Mouse (Mus musculus) kidney, embryonic 14.5 days (tissue): ENCODE results near the gene Snap25. TPM values are rescaled to one million over a fixed set of nuclear protein-coding genes. Genes with fewer than 3 reads are reported as not detected.

Source experiments
- ATAC-seq: fragments of 200-750 bp; cut with Nextera tagmentation; 2 replicates; pipeline ENCODE4 v1.8.0; 2017; ENCODE audit warnings: moderate number of reproducible peaks, mild to moderate bottlenecking, moderate TSS enrichment, moderate library complexity; ENCODE audit not compliant: low FRiP score, low TSS enrichment
- H3K27ac ChIP-seq: fragments of 300-500 bp; sonication (generic); 2 replicates; pipeline ENCODE4 v1.5.1; 2014; ENCODE audit warnings: low read depth, mild to moderate bottlenecking, low read length, moderate library complexity, mixed read lengths
- H3K27me3 ChIP-seq: fragments of 300-500 bp; sonication (generic); 2 replicates; pipeline ENCODE4 v1.6.1; 2014; ENCODE audit warnings: mild to moderate bottlenecking, low read length; ENCODE audit not compliant: control insufficient read depth, insufficient read depth
- H3K36me3 ChIP-seq: fragments of 300-500 bp; sonication (generic); 2 replicates; pipeline ENCODE4 v1.6.1; 2014; ENCODE audit warnings: low read length, mixed read lengths; ENCODE audit not compliant: control insufficient read depth, insufficient read depth
- H3K4me1 ChIP-seq: fragments of 300-500 bp; sonication (generic); 2 replicates; pipeline ENCODE4 v1.6.1; 2014; ENCODE audit warnings: low read length, mixed read lengths; ENCODE audit not compliant: control insufficient read depth, insufficient read depth
- H3K4me2 ChIP-seq: fragments of 300-500 bp; sonication (generic); replicated peaks from 2 replicates; pipeline ENCODE4 v1.6.1; 2014; ENCODE audit warnings: low read depth, mild to moderate bottlenecking, low read length
- H3K4me3 ChIP-seq: fragments of 300-500 bp; sonication (generic); 2 replicates; pipeline ENCODE4 v1.5.1; 2014; ENCODE audit warnings: mild to moderate bottlenecking, low read length
- H3K9ac ChIP-seq: fragments of 300-500 bp; sonication (generic); 2 replicates; pipeline ENCODE4 v1.6.1; 2014; ENCODE audit warnings: low read depth, mild to moderate bottlenecking, low read length, moderate library complexity
- H3K9me3 ChIP-seq: fragments of 300-500 bp; sonication (generic); 2 replicates; pipeline ENCODE4 v1.6.1; 2016; ENCODE audit warnings: low read length; ENCODE audit not compliant: control insufficient read depth
- WGBS: fragments of 180-500 bp; shearing (Covaris S2); extraction: QIAGEN DNeasy Blood & Tissue Kit; methylation state at CpG from one replicate; pipeline ENCODE4 v1.1.7; 2014; 5-methylcytosine and 5-hydroxymethylcytosine counted together
- polyA plus RNA-seq: library from polyadenylated mRNA; unstranded; fragments of >200 nt; fragmentation: Nextera tagmentation; extraction: Ambion mirVana; gene quantifications from 2 replicates; pipeline ENCODE4 v1.2.1, GENCODE M21; 2014

Snap25 gene
- polyA plus RNA-seq, 1 experiment from 2014 or later, result 0.31 TPM

- Histone ChIP-seq H3K36me3 (no peaks in the 10 kb centered on the region), H3K4me2 (no peak overlapping the region), H3K9ac (no peak overlapping the region), H3K27ac (no peak overlapping the region), H3K4me1 (no peaks in the 10 kb centered on the region), H3K4me3 (no peak overlapping the region), H3K9me3 (no peaks in the 10 kb centered on the region), H3K27me3 (no peaks in the 10 kb centered on the region)
- no peak for ATAC-seq
- 58% methylated on average over 5 of the region's 5 CpGs for WGBS
These were observed 110.8 kb downstream of the Snap25 start for GRCm38 (mm10) chr2:136823751-136824716.

- WGBS, result 56% methylated on average over 4 of the region's 4 CpGs
- no peaks in the 10 kb centered on the region for H3K36me3 ChIP-seq
- H3K9me3 ChIP-seq, result no peaks in the 10 kb centered on the region
- ATAC-seq, result no peak
- no peak overlapping the region for H3K4me2 ChIP-seq
- H3K27ac ChIP-seq, result no peak overlapping the region
- 0 out of 2 replicates have a peak, but pooled peaks cover under 1% of the 10 kb centered on the region for H3K4me1 ChIP-seq
- no peak overlapping the region for H3K4me3 ChIP-seq
- no peaks in the 10 kb centered on the region for H3K27me3 ChIP-seq
- no peak overlapping the region for H3K9ac ChIP-seq
These were observed 114.4 kb downstream of the Snap25 start for GRCm38 (mm10) chr2:136827612-136828011.

Other genes starting within 250 kb of the Snap25 start
- gene Ankef1, start 211.5 kb upstream of the Snap25 start, polyA plus RNA-seq, result 0.30 and 0.39 TPM in 2 replicates
- gene AL731706.2, start 172.2 kb downstream of the Snap25 start, polyA plus RNA-seq, result 40.6 and 44.1 TPM in 2 replicates
- 6.8 and 7.8 TPM in 2 replicates for gene Slx4ip, start 177.8 kb downstream of the Snap25 start, polyA plus RNA-seq
- gene AL731706.1, start 177.9 kb downstream of the Snap25 start, polyA plus RNA-seq, result 32.0 and 43.5 TPM in 2 replicates
- gene Mkks, start 177.9 kb downstream of the Snap25 start, polyA plus RNA-seq, result 18.0 and 20.7 TPM in 2 replicates